Mouse (Mus musculus): ENCODE measurements around the gene Cd79a. TPM values are rescaled to one million over a fixed set of nuclear protein-coding genes. Genes with fewer than 3 reads are reported as not detected.
A peak's percentile ranks its signal among the peaks of the same experiment; 100 is the strongest.

Gene Cd79a
- polyA plus RNA-seq, 1 experiment from 2014 or later: 0.23 TPM

DNA sequence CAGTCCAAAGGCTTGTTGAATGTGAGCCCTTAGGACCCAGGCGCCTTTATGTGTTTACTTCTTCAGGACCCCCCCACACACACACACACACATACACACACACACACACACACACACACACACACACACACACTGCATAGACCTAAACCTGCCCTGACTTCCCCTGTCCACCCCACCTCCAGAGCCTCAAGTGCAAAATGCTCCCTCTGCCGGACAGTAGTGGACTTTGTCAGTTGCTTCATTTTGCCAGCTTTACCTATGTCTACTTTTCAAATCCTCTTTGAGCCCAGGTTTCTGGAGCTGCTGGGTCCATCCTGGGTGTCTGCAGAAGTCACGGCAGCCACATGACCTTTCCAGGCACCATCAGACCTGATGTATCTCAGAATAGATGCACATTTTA, 7.8 kb downstream of the Cd79a start:
- H3K27me3 ChIP-seq (replicated peaks; ENCODE audit: control insufficient read depth, insufficient read depth, low read length): no peaks in the 10 kb centered on the region
- peaks cover 20% of the 10 kb centered on the region for H3K36me3 ChIP-seq (ENCODE audit: control insufficient read depth, insufficient read depth)
- peak overlapping the region; percentile 75 for H3K4me2 ChIP-seq (replicated peaks; ENCODE audit: low read depth)
- peak overlapping the region; percentile 53 for H3K4me3 ChIP-seq (ENCODE audit: low read depth, low read length)
- no peaks in the 10 kb centered on the region for H3K9me3 ChIP-seq (ENCODE audit: control insufficient read depth)
- H3K27ac ChIP-seq (ENCODE audit: low read depth, low read length): peak overlapping the region; percentile 35; the same call in 1 of the 2 replicates
- peak overlapping the region; percentile 52 for H3K9ac ChIP-seq (ENCODE audit: low read depth, low read length)
- WGBS: 20% methylated on average over 3 of the region's 3 CpGs
- no peaks in the 10 kb centered on the region for H3K4me1 ChIP-seq (replicated peaks; ENCODE audit: control insufficient read depth, insufficient read depth, low read length)
- peak; percentile 89 for TF ChIP-seq CTCF (IDR thresholded peaks at IDR 0.05; ENCODE audit: low read depth)
- ATAC-seq: 0 out of 2 replicates have a peak, but pooled peaks have one; percentile 9

DNA sequence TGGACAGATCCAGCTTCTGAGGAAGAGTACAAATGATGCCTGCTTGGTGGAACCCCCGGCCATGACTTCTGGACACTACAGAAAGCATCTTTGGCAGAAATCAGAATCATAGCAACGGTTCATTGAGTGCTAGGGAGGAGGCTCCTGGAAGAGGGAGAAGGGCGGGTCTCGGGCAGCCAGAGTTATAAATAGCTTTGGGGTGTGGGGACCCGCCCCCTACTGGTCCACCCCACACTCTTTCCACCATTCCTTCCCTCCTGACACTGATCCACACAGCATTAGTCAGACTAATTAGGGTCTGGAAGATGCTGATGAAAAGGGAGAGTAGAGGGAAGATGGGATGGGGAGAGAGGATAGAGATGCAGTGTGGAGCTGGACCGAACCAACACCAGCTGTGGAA, 9.4 kb downstream of the Cd79a start:
- no peak overlapping the region for H3K27ac ChIP-seq (ENCODE audit: low read depth, low read length)
- ATAC-seq: no peak
- 0 out of 2 replicates have a peak overlapping the region, but pooled peaks have one; percentile 9 for H3K4me2 ChIP-seq (replicated peaks; ENCODE audit: low read depth)
- H3K9ac ChIP-seq (ENCODE audit: low read depth, low read length): no peak overlapping the region
- H3K27me3 ChIP-seq (replicated peaks; ENCODE audit: control insufficient read depth, insufficient read depth, low read length): no peaks in the 10 kb centered on the region
- 25% methylated on average over 6 of the region's 6 CpGs for WGBS
- TF ChIP-seq CTCF (IDR thresholded peaks at IDR 0.05; ENCODE audit: low read depth): peak; percentile 25; the same call in 1 of the 2 replicates
- H3K36me3 ChIP-seq (ENCODE audit: control insufficient read depth, insufficient read depth): peaks cover 23% of the 10 kb centered on the region
- no peaks in the 10 kb centered on the region for H3K4me1 ChIP-seq (replicated peaks; ENCODE audit: control insufficient read depth, insufficient read depth, low read length)
- H3K9me3 ChIP-seq (ENCODE audit: control insufficient read depth): no peaks in the 10 kb centered on the region
- H3K4me3 ChIP-seq (ENCODE audit: low read depth, low read length): no peak overlapping the region

DNA sequence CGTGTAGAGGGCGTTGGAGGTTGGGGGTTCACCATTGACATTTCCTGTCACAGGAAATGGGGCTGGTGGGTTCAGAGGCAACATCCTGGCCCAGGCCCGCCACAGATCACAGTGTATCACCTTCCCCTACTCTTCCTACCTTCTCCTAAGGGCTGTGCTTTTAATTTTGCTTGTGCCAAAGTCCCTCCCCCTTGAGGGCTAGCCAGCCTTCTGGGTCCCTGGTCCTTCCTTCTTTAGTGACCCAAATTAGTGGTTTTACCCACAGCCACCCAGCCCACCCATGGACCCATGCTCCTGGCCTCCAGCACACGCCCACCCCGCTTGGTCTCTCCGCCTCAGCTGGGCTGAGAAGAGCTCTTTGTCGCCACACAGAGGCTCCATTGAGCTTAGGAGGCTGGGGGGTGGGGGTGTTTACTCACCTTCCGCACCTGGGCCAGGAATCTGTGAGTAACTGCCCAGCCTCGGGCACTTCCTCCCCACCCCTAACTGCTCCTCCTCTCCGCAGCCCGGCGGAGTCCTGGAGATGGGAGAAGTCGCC, 10.1 kb downstream of the Cd79a start:
- Histone ChIP-seq H3K4me1 (replicated peaks; ENCODE audit: control insufficient read depth, insufficient read depth, low read length) (no peaks in the 10 kb centered on the region), H3K36me3 (ENCODE audit: control insufficient read depth, insufficient read depth) (peaks cover 30% of the 10 kb centered on the region), H3K4me3 (ENCODE audit: low read depth, low read length) (no peak overlapping the region), H3K4me2 (replicated peaks; ENCODE audit: low read depth) (no peak overlapping the region), H3K27me3 (replicated peaks; ENCODE audit: control insufficient read depth, insufficient read depth, low read length) (no peaks in the 10 kb centered on the region), H3K9ac (ENCODE audit: low read depth, low read length) (0 out of 2 replicates have a peak overlapping the region, but pooled peaks have one; percentile 3), H3K9me3 (ENCODE audit: control insufficient read depth) (no peaks in the 10 kb centered on the region), H3K27ac (ENCODE audit: low read depth, low read length) (no peak overlapping the region)
- ATAC-seq: no peak
- TF ChIP-seq CTCF (IDR thresholded peaks at IDR 0.05; ENCODE audit: low read depth): peak; percentile 31
- 26% methylated on average over 13 of the region's 13 CpGs for WGBS

DNA sequence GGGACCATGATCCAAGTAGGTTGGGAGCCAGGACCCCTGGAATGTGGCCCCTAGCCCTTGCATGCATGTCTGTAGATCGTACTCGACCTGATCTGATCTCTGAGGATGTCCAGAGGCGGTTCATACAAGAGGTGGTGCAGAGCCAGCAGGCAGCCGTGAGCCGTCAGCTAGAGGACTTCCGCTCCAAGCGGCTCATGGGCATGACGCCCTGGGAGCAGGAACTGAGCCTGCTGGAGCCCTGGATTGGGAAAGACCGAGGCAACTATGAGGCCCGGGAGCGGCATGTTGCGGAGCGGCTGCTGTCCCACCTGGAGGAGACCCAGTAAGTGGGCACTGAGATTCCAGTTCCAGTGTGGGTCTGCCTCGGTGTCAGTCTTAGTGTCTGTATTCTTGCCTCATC, 15.3 kb downstream of the Cd79a start:
- H3K9me3 ChIP-seq (ENCODE audit: control insufficient read depth): no peaks in the 10 kb centered on the region
- peaks cover 54% of the 10 kb centered on the region for H3K36me3 ChIP-seq (ENCODE audit: control insufficient read depth, insufficient read depth)
- H3K9ac ChIP-seq (ENCODE audit: low read depth, low read length): no peak overlapping the region
- H3K4me3 ChIP-seq (ENCODE audit: low read depth, low read length): no peak overlapping the region
- TF ChIP-seq CTCF (IDR thresholded peaks at IDR 0.05; ENCODE audit: low read depth): no peak
- no peaks in the 10 kb centered on the region for H3K27me3 ChIP-seq (replicated peaks; ENCODE audit: control insufficient read depth, insufficient read depth, low read length)
- ATAC-seq: no peak
- no peak overlapping the region for H3K4me2 ChIP-seq (replicated peaks; ENCODE audit: low read depth)
- H3K27ac ChIP-seq (ENCODE audit: low read depth, low read length): no peak overlapping the region
- H3K4me1 ChIP-seq (replicated peaks; ENCODE audit: control insufficient read depth, insufficient read depth, low read length): no peaks in the 10 kb centered on the region
- WGBS: 91% methylated on average over 14 of the region's 14 CpGs

DNA sequence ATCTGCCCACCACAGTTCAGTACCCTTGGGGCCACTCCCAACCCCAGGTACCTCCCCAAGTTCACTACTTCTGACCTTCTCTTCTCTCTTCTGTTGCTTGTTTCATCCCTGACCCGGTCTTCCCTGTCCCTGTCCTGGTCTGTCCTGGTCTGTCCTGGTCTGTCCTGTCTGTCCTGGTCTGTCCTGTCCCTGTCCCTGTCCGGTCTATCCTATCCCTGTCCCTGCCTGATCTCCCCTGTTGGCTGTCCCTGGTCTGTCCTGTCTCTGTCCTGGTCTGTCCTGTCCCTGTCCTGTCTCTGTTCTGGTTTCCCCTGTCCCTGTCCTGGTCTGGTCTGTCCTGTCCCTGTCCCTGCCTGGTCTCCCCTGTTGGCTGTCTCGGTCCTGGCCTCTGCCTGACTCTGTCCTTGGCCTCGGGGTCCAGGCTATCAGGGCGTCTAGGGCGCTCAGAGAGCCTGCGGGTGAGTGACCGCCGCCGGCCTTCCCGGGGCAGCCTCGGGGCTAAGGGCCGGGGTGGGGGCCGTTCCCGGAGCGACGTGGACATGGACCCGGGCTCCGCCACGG, 21.7 kb downstream of the Cd79a start:
- no peak for ATAC-seq
- peaks cover 69% of the 10 kb centered on the region for H3K36me3 ChIP-seq (ENCODE audit: control insufficient read depth, insufficient read depth)
- H3K27me3 ChIP-seq (replicated peaks; ENCODE audit: control insufficient read depth, insufficient read depth, low read length): no peaks in the 10 kb centered on the region

DNA sequence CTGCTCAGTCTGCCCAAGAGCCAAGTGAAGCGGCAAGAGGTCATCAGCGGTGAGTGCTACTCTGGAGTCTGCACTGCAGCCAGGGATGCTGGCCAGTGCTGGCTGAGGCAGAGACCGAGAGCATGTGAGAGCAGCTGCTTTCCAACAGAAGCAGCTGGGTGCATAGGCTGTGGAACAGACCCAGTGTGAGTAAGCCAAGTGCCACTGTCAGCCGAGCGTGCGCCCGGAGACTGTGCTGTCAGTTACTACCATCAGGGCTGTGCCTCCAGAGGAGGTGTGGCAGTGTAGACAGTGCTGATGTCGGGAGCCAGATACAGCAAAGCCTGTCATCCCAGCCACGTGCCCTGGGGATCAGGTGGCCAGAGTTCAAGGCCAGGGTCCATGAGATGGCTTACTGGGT, 22.5 kb downstream of the Cd79a start:
- no peak for TF ChIP-seq CTCF (IDR thresholded peaks at IDR 0.05; ENCODE audit: low read depth)
- peak; percentile 58; the same call in 1 of the 2 replicates for ATAC-seq
- H3K27ac ChIP-seq (ENCODE audit: low read depth, low read length): no peak overlapping the region
- H3K4me2 ChIP-seq (replicated peaks; ENCODE audit: low read depth): no peak overlapping the region
- H3K9ac ChIP-seq (ENCODE audit: low read depth, low read length): no peak overlapping the region
- H3K4me3 ChIP-seq (ENCODE audit: low read depth, low read length): no peak overlapping the region
- WGBS: 70% methylated on average over 9 of the region's 9 CpGs
- H3K9me3 ChIP-seq (ENCODE audit: control insufficient read depth): no peaks in the 10 kb centered on the region
- H3K27me3 ChIP-seq (replicated peaks; ENCODE audit: control insufficient read depth, insufficient read depth, low read length): no peaks in the 10 kb centered on the region
- H3K4me1 ChIP-seq (replicated peaks; ENCODE audit: control insufficient read depth, insufficient read depth, low read length): no peaks in the 10 kb centered on the region
- peaks cover 78% of the 10 kb centered on the region for H3K36me3 ChIP-seq (ENCODE audit: control insufficient read depth, insufficient read depth)

More for the DNA sequence above, 21.7 kb downstream of the Cd79a start:
- Histone ChIP-seq H3K4me2 (replicated peaks; ENCODE audit: low read depth) (no peak overlapping the region), H3K9ac (ENCODE audit: low read depth, low read length) (no peak overlapping the region), H3K9me3 (ENCODE audit: control insufficient read depth) (no peaks in the 10 kb centered on the region), H3K4me3 (ENCODE audit: low read depth, low read length) (no peak overlapping the region), H3K4me1 (replicated peaks; ENCODE audit: control insufficient read depth, insufficient read depth, low read length) (no peaks in the 10 kb centered on the region), H3K27ac (ENCODE audit: low read depth, low read length) (no peak overlapping the region)
- no peak for TF ChIP-seq CTCF (IDR thresholded peaks at IDR 0.05; ENCODE audit: low read depth)
- WGBS: 90% methylated on average over 20 of the region's 20 CpGs
